Mouse (Mus musculus) myocyte (in vitro differentiated cells): ENCODE results near the gene Msh6.

ENCODE experiments used
- MAX ChIP-seq: IDR thresholded peaks from one replicate; pipeline ENCODE4 v1.6.1; 2011; ENCODE audit warnings: low read depth, mild to moderate bottlenecking, control low read depth
- MYOD1 ChIP-seq, 3 experiments: IDR thresholded peaks; one replicate each; pipeline ENCODE4 v1.6.1; 2011; ENCODE audit warnings: control low read depth in 2 of 3, low read depth in 2 of 3, mild to moderate bottlenecking in 2 of 3, moderate library complexity in 1 of 3; ENCODE audit not compliant: insufficient read length in 2 of 3, control insufficient read depth in 1 of 3
- TCF12 ChIP-seq: IDR thresholded peaks from one replicate; pipeline ENCODE4 v1.6.1; 2011; ENCODE audit warnings: mild to moderate bottlenecking, control low read depth; ENCODE audit not compliant: poor library complexity, insufficient read depth, severe bottlenecking
- TCF3 ChIP-seq: IDR thresholded peaks from one replicate; pipeline ENCODE4 v1.6.1; 2011; ENCODE audit warnings: low read depth, control low read depth; ENCODE audit not compliant: insufficient read length

DNA sequence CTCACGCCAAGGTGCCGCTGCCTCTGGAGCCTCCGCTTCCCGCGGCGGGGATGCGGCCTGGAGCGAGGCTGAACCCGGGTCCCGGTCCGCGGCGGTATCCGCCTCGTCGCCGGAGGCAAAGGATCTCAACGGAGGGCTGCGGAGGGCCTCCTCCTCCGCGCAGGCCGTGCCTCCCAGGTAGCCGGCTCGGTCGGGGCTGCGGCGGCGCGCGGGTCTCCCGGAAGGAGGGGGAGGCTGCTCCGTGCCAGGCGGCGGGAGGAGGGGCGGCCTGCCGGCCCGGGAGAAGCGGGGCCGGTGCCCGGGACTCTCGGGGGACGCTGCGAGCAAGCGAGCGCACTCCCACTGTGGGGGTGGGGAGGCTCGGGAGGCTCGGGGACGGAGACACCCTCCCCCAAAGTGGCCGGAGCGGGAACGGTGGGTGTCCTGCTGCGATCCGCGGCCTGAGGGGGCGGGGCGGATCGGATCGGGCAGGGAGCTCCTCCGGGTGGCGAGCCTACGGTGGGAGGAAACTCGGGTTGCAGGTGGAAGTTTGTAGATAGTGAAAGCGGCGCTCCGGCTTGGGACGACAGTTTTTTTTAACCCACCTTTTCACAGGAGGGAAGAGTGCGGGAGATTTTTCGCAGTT lies 479 bp downstream of the Msh6 start:
- TF ChIP-seq MAX: no peak
- TF ChIP-seq MYOD1 (IDR thresholded peaks at IDR 0.05; ENCODE audit: control insufficient read depth in 1 of 3, insufficient read length in 2 of 3, low read depth in 2 of 3): no peak
- TF ChIP-seq TCF12: no peak
- TF ChIP-seq TCF3: no peak
